Mouse (Mus musculus): ENCODE measurements around the gene Sema5a. TPM values are rescaled to one million over a fixed set of nuclear protein-coding genes. Genes with fewer than 3 reads are reported as not detected.

Sema5a gene
- polyA plus RNA-seq, 1 experiment, result 6.4 TPM

DNA sequence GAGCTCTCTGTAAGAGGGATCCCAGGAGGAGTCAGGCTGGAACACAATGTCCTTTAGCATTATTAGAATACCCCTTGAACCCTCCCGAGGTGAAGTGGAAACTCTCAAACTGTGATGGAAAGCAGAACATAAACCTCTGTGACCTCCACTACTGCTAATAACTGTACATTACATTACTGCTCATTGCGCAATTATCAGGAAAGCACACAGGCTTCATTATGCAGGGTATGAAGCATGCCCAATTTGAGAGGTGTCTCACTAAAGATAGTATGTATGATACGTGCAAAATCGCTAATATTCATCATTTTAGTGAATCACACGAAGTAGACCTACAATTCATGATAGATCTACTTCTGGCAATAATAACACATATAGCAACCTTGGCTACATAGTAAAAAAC lies 371.2 kb downstream of the Sema5a start:
- Histone ChIP-seq H3K36me3 (ENCODE audit: control insufficient read depth, insufficient read depth) (peaks cover 6% of the 10 kb centered on the region), H3K27me3 (ENCODE audit: control insufficient read depth, insufficient read depth, insufficient read length) (no peaks in the 10 kb centered on the region), H3ac (ENCODE audit: control insufficient read depth, insufficient read length, low read depth) (no peak overlapping the region), H3K4me3 (ENCODE audit: insufficient read depth, poor library complexity, severe bottlenecking) (no peak overlapping the region), H3K79me2 (ENCODE audit: control insufficient read depth, insufficient read depth) (no peaks in the 10 kb centered on the region), H3K79me3 (ENCODE audit: low read depth) (no peaks in the 10 kb centered on the region)
- TF ChIP-seq USF1 (IDR thresholded peaks at IDR 0.05; ENCODE audit: low read depth) (no peak), CEBPB (IDR thresholded peaks at IDR 0.05; ENCODE audit: low read depth) (peak; percentile 50)

DNA sequence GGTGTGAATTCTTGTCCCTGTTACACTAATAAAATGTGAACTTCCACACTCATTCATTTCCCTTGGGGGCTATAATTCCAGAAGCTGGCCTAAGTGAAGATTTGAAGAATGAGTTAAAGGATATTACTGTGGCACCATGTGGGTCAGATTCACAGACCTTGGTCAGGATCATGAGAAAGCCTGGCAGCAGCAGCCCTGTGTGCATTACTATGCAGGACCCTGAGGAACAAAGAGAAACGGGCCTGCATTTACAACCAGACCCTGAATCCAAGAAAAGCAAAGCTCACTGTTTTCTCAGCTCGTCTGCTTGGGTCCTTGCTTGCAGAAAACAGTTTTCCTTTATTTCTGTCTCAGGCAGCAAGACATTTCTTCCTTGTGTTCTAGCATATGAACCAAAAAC lies 374.6 kb downstream of the Sema5a start:
- H3K4me3 ChIP-seq (ENCODE audit: insufficient read depth, poor library complexity, severe bottlenecking), result no peak overlapping the region
- H3K27me3 ChIP-seq (ENCODE audit: control insufficient read depth, insufficient read depth, insufficient read length), result no peaks in the 10 kb centered on the region
- no peak overlapping the region for H3ac ChIP-seq (ENCODE audit: control insufficient read depth, insufficient read length, low read depth)
- peaks cover 6% of the 10 kb centered on the region for H3K36me3 ChIP-seq (ENCODE audit: control insufficient read depth, insufficient read depth)
- no peak for TF ChIP-seq FOSL1 (IDR thresholded peaks at IDR 0.05; ENCODE audit: insufficient read depth, low read length, poor library complexity, severe bottlenecking)
- no peak for TF ChIP-seq CTCF (IDR thresholded peaks at IDR 0.05; ENCODE audit: control insufficient read depth, insufficient read depth, insufficient read length)
- TF ChIP-seq CEBPB (IDR thresholded peaks at IDR 0.05; ENCODE audit: low read depth), result no peak
- no peak for TF ChIP-seq MYOG (IDR thresholded peaks at IDR 0.05; ENCODE audit: control insufficient read depth, extremely low read depth, insufficient read length)
- no peaks in the 10 kb centered on the region for H3K79me3 ChIP-seq (ENCODE audit: low read depth)
- H3K79me2 ChIP-seq (ENCODE audit: control insufficient read depth, insufficient read depth), result no peaks in the 10 kb centered on the region

DNA sequence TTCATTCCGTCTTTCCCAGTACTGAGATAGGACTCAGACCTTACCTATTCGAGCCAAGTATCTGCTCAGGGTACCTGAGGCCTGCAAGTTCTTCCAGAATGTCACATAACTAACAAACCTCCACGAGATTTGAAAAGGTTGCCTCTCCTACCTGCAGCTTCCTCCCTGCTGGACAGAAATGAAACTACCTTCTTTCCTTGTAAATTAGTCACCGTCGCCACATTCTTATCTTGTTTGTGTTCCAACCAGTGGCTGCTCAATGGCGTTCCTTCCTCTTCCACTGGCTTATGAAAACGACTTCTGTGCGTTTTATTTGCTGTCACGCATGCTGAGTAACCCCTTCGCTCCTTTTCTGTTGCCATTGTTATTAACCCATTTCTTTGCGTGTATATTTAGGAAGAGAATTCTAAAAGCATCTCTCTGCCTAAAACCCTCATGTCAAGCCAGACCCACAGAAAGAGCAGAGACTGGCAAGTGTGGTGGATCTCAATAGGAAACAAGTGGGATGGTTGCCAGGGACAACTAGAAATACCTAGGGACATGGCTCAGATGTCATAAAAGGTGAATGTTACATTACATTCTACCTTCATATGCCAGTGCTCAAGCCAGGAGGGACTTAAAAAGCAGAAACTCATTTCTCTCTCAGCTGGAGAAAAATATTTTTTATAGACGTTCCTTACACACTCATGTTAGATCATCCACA lies 378.6 kb downstream of the Sema5a start:
- Histone ChIP-seq H3K79me2 (ENCODE audit: control insufficient read depth, insufficient read depth) (no peaks in the 10 kb centered on the region), H3K4me3 (ENCODE audit: insufficient read depth, poor library complexity, severe bottlenecking) (no peak overlapping the region), H3K36me3 (ENCODE audit: control insufficient read depth, insufficient read depth) (no peaks in the 10 kb centered on the region)

DNA sequence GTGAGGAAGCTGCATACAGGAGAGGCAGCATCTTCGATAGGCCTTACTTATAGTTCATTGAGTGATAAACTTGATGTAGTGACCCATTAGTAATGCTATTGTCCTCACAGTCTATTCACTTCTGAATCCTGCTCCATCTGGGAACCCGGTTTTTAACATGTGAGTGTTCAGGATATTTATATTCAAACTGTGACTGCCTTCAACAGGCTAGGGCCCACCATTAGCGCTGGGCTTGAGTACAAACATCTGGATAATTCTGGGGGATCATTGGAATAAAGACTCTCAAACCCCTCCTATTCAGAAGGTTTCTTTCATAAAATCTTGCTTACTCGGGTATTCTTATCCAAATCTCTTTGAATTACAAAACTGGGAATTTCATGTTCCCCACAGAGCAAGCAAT lies 379.5 kb downstream of the Sema5a start:
- H3ac ChIP-seq (ENCODE audit: control insufficient read depth, insufficient read length, low read depth), result no peak overlapping the region
- H3K79me3 ChIP-seq (ENCODE audit: low read depth), result no peaks in the 10 kb centered on the region
- no peak for TF ChIP-seq MYOG (IDR thresholded peaks at IDR 0.05; ENCODE audit: control insufficient read depth, extremely low read depth, insufficient read length)
- no peak for TF ChIP-seq CEBPB (IDR thresholded peaks at IDR 0.05; ENCODE audit: low read depth)
- TF ChIP-seq CTCF (IDR thresholded peaks at IDR 0.05; ENCODE audit: control insufficient read depth, insufficient read depth, insufficient read length), result no peak
- TF ChIP-seq USF1 (IDR thresholded peaks at IDR 0.05; ENCODE audit: low read depth), result no peak
- no peaks in the 10 kb centered on the region for H3K36me3 ChIP-seq (ENCODE audit: control insufficient read depth, insufficient read depth)
- H3K79me2 ChIP-seq (ENCODE audit: control insufficient read depth, insufficient read depth), result no peaks in the 10 kb centered on the region
- no peak overlapping the region for H3K4me3 ChIP-seq (ENCODE audit: insufficient read depth, poor library complexity, severe bottlenecking)
- no peaks in the 10 kb centered on the region for H3K27me3 ChIP-seq (ENCODE audit: control insufficient read depth, insufficient read depth, insufficient read length)

More for the DNA sequence above, 378.6 kb downstream of the Sema5a start:
- no peak for TF ChIP-seq CTCF (IDR thresholded peaks at IDR 0.05; ENCODE audit: control insufficient read depth, insufficient read depth, insufficient read length)
- TF ChIP-seq USF1 (IDR thresholded peaks at IDR 0.05; ENCODE audit: low read depth), result no peak
- TF ChIP-seq MYOG (IDR thresholded peaks at IDR 0.05; ENCODE audit: control insufficient read depth, extremely low read depth, insufficient read length), result no peak
- TF ChIP-seq MYOD1 (IDR thresholded peaks at IDR 0.05; ENCODE audit: control insufficient read depth, insufficient read length, low read depth), result no peak
- TF ChIP-seq FOSL1 (IDR thresholded peaks at IDR 0.05; ENCODE audit: insufficient read depth, low read length, poor library complexity, severe bottlenecking), result no peak
- no peak for TF ChIP-seq MAX (IDR thresholded peaks at IDR 0.05)
- no peak for TF ChIP-seq CEBPB (IDR thresholded peaks at IDR 0.05; ENCODE audit: low read depth)
- H3ac ChIP-seq (ENCODE audit: control insufficient read depth, insufficient read length, low read depth), result no peak overlapping the region
- no peaks in the 10 kb centered on the region for H3K79me3 ChIP-seq (ENCODE audit: low read depth)
- H3K27me3 ChIP-seq (ENCODE audit: control insufficient read depth, insufficient read depth, insufficient read length), result no peaks in the 10 kb centered on the region

DNA sequence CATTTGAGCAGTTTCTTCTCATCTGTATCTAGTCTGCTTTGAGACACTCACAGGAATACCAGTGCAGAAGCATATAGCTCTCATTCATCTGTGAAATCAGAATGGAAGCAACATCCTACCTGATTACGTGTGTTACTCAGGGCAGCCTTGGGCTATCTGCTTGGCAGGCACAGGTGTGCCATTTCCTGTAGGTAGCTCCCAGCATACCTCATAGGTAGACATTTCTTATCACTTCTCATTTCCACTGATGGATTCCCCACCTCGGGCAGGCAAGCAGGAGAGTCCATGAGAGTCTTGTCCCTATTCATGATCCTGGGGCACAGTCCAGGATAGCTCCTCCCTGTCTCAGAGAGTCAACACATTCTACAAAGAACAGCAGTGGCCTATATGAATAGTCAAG lies 381.4 kb downstream of the Sema5a start:
- H3K36me3 ChIP-seq (ENCODE audit: control insufficient read depth, insufficient read depth), result no peaks in the 10 kb centered on the region
- no peak overlapping the region for H3ac ChIP-seq (ENCODE audit: control insufficient read depth, insufficient read length, low read depth)
- H3K27me3 ChIP-seq (ENCODE audit: control insufficient read depth, insufficient read depth, insufficient read length), result no peaks in the 10 kb centered on the region
- H3K79me2 ChIP-seq (ENCODE audit: control insufficient read depth, insufficient read depth), result no peaks in the 10 kb centered on the region
- no peak overlapping the region for H3K4me3 ChIP-seq (ENCODE audit: insufficient read depth, poor library complexity, severe bottlenecking)
- H3K79me3 ChIP-seq (ENCODE audit: low read depth), result no peaks in the 10 kb centered on the region
- TF ChIP-seq USF1 (IDR thresholded peaks at IDR 0.05; ENCODE audit: low read depth) (no peak), MAX (IDR thresholded peaks at IDR 0.05) (no peak), MYOG (IDR thresholded peaks at IDR 0.05; ENCODE audit: control insufficient read depth, extremely low read depth, insufficient read length) (no peak), MYOD1 (IDR thresholded peaks at IDR 0.05; ENCODE audit: control insufficient read depth, insufficient read length, low read depth) (no peak), CTCF (IDR thresholded peaks at IDR 0.05; ENCODE audit: control insufficient read depth, insufficient read depth, insufficient read length) (no peak), CEBPB (IDR thresholded peaks at IDR 0.05; ENCODE audit: low read depth) (no peak), FOSL1 (IDR thresholded peaks at IDR 0.05; ENCODE audit: insufficient read depth, low read length, poor library complexity, severe bottlenecking) (no peak)

DNA sequence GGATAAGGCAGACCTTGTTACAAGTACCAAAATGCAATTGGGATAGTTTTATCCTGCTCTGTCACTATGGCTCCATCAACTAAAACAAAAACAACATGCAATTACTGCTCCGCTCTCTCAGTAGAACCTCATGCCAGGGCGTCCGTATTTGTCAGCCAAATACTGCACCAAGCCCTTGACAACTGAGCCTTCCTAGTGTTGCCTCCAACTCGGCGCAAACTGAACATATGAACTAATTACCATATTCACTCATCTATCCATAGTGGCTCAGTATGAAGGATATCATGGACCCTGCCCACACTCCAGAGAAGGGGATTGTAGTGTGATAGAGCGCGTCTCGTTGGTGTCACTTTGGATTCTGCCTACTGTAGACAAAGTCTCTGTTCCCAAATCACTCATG lies 389.1 kb downstream of the Sema5a start:
- Histone ChIP-seq H3K36me3 (ENCODE audit: control insufficient read depth, insufficient read depth) (no peaks in the 10 kb centered on the region), H3ac (ENCODE audit: control insufficient read depth, insufficient read length, low read depth) (no peak overlapping the region), H3K79me2 (ENCODE audit: control insufficient read depth, insufficient read depth) (no peaks in the 10 kb centered on the region), H3K79me3 (ENCODE audit: low read depth) (no peaks in the 10 kb centered on the region), H3K27me3 (ENCODE audit: control insufficient read depth, insufficient read depth, insufficient read length) (no peaks in the 10 kb centered on the region), H3K4me3 (ENCODE audit: insufficient read depth, poor library complexity, severe bottlenecking) (no peak overlapping the region)
- no peak for TF ChIP-seq MAX (IDR thresholded peaks at IDR 0.05)
